Mouse (Mus musculus): ENCODE results near the gene Mcts1.

Gene Mcts1

DNA sequence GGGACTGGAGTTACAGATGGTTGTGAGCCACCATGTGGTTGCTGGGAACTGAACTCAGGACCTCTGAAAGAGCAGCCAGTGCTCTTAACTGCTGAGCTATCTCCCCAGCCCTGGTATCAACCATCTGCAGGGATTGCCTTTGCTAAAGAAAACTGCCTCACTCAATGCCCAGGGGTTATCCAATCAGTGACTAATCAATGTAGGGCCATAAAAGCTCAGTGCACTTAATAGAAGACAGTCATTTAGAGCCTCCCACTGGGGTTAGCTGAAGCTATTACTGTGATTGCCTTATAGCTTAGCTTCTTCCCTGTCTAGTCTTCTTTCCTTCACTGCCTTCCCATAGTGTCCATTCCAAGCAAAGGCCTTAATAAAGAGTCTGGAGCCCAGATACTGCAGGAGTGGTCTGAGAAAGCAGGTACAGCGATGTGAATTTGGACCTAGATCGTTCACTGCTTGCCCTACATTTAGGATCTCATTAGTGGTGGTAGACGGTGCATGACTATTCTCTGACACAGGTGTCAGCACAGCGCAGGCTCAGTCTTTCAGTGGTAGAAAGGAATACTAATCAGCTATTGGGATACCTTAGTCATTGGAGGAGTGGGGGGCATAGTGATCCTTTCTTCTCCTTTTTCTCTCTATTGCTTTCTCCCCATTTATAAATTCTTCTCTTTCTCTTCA lies 56.0 kb downstream of the Mcts1 start:
- DNase-seq (ENCODE audit: low spot score), result no peak
